Mouse (Mus musculus): ENCODE results near the gene Prkcg.

DNA sequence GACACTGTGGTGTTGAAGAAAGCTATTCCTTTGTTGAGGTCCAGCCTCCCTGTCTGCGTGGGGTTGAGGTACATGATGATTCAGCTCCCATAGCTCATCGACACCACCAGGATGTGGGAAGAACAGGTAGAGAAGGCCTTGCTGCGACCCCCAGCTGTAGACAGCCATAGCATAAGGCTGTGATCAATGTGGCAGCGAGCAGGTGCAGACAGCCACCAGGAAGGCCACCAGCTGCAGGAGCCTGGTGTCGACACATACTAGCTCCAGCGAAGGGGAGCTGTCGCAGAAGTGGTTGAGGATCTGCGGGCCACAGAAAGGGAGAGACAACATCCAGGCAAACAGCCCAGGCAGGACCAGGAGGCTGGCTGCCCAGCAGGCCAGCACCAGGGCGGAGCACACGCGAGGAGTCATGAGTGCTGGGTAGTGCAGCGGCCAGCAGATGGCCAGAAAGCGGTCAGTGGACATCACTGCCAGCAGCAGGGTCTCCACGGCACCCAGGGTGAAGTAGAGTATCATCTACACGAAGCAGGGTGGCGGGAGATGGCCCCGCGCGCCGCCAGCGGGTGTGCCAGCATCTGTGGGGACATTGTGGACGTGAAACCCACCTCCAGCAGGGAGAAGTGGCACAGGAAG is 24.5 kb upstream of the Prkcg start:
- TF ChIP-seq CTCF (IDR thresholded peaks at IDR 0.05; ENCODE audit: low read depth) (peak; percentile 24; the same call in 1 of the 2 replicates), EP300 (IDR thresholded peaks at IDR 0.05; ENCODE audit: low read depth) (no peak)

All from heart, postnatal 0 days (tissue).